Mouse (Mus musculus) layer of hippocampus, adult 9-10 months (tissue): Measurements from ENCODE around the gene Col9a2.

ENCODE experiments used
- DNase-seq: peaks from one replicate; pipeline ENCODE4 v3.0.0; 2022; ENCODE audit warnings: low spot score

Gene Col9a2

GRCm38 (mm10) chr4:121039331-121040115, at the start of gene Col9a2:
TSS of gene Col9a2 (plus strand) at chr4:121039385.
- no peak for DNase-seq

- DNase-seq = no peak
Measured at GRCm38 (mm10) chr4:120992284-120992683, 46.9 kb upstream of the Col9a2 start.

GRCm38 (mm10) chr4:120993025-120993424, 46.2 kb upstream of the Col9a2 start:
- no peak for DNase-seq

GRCm38 (mm10) chr4:120995911-120996310, 43.3 kb upstream of the Col9a2 start:
- no peak for DNase-seq

GRCm38 (mm10) chr4:121001042-121001441, 38.1 kb upstream of the Col9a2 start:
- DNase-seq = no peak

- DNase-seq = no peak
Measured at GRCm38 (mm10) chr4:121001659-121002058, 37.5 kb upstream of the Col9a2 start.

GRCm38 (mm10) chr4:121002400-121003171, 36.6 kb upstream of the Col9a2 start:
- no peak for DNase-seq

GRCm38 (mm10) chr4:121003611-121004091, 35.5 kb upstream of the Col9a2 start:
- no peak for DNase-seq

- DNase-seq = no peak
Measured at GRCm38 (mm10) chr4:121004679-121005078, 34.5 kb upstream of the Col9a2 start.

GRCm38 (mm10) chr4:121007006-121007405, 32.2 kb upstream of the Col9a2 start:
- no peak for DNase-seq

- DNase-seq = no peak
Measured at GRCm38 (mm10) chr4:121008071-121008745, 31.0 kb upstream of the Col9a2 start.

- no peak for DNase-seq
Measured at GRCm38 (mm10) chr4:121009151-121009550, 30.0 kb upstream of the Col9a2 start.

GRCm38 (mm10) chr4:121010770-121011549, 28.2 kb upstream of the Col9a2 start:
- DNase-seq = no peak

GRCm38 (mm10) chr4:121014594-121015267, 24.5 kb upstream of the Col9a2 start:
- no peak for DNase-seq

- DNase-seq = no peak
Measured at GRCm38 (mm10) chr4:121015268-121015659, 23.9 kb upstream of the Col9a2 start.

GRCm38 (mm10) chr4:121016021-121016898, 22.9 kb upstream of the Col9a2 start:
- no peak for DNase-seq

GRCm38 (mm10) chr4:121016928-121017657, 22.1 kb upstream of the Col9a2 start, which contains the start of gene Smap2:
TSS of gene Smap2 (minus strand) at chr4:121017247.
- peak; percentile 92 for DNase-seq

- no peak for DNase-seq
Measured at GRCm38 (mm10) chr4:121018250-121018649, 20.9 kb upstream of the Col9a2 start.

GRCm38 (mm10) chr4:121020040-121020790, 19.0 kb upstream of the Col9a2 start:
- DNase-seq = no peak
